Mouse (Mus musculus): ENCODE data around the gene Six1.
"Not testable (repeated sequence)": the region's sequence is repeated elsewhere in the genome, so short reads cannot be mapped to it uniquely, and the experiment has no call there.

The Six1 gene

DNA sequence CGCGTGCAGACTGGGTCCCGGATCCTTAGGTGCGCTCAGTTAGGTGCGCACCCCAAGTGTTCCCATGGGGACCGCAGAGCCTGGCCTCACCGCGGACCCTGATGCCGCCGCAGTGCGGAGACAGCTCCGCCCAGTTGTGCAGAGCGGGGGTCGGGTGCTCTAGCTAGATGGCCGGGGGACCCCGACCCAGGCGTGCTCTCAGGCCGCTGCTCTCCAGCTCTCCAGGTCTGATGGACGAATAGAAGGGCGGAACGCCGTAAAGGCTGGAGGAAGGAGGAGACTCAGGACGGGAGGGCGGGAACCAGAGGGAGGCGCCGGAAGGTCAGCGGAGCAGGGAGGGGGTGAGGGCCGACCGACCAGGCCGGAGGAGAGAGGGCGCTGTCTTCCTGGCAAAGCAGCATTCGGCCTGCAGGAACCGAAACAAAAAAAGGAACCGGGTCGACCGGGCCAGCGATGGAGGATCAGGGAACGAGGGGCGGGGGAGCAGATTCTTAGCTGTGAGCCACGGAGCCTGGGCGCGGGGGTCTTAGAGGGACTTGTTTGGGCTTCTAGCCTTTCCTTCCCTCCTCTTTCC lies at the start of gene Six1:
Gene Six1 (minus strand): TSS at position 220 of the 574 bp plus-strand sequence.
- peak; percentile 71 for DNase-seq (ENCODE audit: low spot score)

DNA sequence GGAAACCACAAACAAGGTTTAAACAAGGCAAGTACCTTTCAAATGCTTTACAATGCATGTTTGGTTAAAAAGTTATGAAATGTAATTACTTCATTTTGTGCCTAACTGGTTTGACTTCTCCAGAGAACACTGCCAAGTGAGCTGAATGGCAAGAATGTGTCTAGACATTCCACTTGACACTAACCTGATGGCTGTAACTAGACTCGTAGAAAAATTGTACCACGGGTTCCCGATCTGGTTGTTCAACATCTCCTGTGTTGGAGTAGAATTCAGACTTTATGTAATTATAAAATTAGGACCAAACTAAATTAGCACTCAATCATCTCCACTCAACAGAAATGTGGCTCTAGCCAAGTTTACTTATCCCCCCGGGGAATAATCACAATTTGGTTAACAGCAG lies 44.9 kb upstream of the Six1 start:
- no peak for DNase-seq (ENCODE audit: low spot score)

DNA sequence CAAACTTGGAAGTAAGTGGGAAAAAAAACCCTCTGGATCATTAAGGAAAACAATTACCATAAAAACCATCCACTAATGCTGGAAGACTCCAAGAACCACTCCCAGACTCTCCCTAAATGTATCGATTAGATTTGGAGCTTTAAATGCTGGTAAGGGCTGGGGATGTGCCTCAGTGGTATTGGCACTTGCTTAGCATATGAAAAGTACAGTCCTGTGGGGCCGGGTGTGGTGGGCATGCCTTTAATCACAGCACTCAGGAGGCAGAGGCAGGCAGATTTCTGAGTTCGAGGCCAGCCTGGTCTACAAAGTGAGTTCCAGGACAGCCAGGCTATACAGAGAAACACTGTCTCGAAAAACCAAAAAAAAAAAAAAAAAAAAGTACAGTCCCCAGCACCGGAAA lies 42.5 kb upstream of the Six1 start:
- DNase-seq (ENCODE audit: low spot score), result not testable (repeated sequence)

DNA sequence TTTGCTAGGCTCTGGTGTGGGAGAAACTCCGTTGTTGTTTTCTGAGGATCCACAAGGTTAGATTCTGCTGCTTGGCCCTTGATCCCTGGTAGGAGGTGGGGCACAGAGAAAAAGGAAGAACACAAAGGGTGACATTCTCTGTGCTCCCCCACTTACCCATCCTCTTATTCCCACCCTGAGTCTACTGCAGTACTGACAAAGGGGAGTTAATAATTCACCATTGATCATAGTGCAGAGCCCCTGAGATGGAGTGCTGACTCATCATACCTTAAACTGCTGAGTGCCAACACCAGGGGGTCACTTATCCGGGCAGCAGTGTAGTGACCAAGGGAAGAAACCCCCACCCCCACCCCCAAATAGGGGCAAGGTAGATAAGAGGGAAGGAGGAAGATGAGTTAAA lies 40.9 kb upstream of the Six1 start:
- DNase-seq (ENCODE audit: low spot score), result no peak

DNA sequence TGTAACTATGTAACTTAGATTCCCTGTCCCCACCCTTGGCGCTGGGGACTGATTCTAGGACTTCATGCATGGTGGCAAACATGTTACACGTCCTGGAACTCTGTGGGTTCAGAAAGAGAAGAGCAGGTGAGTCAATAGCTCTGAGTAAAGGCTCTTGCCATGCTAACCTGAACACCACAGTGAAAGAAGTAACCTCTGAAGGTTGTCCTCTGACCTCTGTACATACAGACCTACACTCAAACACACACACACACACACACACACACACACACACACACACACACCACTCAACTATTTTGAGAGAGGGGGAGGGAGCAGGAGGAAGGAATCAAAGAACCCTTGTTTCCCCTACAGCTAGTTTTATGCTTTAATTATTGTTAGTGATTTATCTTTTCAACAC lies 40.5 kb upstream of the Six1 start:
- no peak for DNase-seq (ENCODE audit: low spot score)

DNA sequence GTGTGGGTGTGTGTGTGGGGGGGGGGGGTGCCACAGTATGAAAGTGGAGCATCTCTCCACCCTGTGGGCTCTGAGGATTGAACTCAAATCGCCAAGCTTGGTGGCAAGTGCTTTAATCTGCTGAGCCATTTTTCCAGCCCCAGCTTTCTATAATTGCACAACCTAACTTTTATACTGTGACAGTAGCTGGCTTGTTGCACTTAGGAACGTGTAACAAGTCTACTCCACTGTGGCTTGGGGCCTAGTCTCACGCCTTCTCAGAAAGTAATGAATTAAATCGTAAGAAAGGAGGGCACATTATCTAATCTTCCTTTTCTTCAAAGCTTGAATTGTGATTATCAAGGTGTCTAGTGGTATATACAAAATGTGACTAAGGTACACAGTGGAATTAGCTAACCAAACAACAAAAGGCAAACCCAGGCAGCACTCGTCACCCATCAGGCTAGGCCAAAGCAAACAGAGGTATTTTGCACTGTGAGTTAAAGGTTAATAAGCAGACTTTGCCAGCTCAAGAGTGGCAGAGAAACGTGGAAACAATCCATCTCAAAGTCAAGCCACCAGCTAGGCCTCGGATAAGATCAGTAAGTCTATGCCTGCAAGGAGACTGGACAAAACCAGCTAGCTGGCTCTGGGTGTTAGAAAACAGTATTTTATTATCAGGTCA lies 37.1 kb upstream of the Six1 start:
- no peak for DNase-seq (ENCODE audit: low spot score)

DNA sequence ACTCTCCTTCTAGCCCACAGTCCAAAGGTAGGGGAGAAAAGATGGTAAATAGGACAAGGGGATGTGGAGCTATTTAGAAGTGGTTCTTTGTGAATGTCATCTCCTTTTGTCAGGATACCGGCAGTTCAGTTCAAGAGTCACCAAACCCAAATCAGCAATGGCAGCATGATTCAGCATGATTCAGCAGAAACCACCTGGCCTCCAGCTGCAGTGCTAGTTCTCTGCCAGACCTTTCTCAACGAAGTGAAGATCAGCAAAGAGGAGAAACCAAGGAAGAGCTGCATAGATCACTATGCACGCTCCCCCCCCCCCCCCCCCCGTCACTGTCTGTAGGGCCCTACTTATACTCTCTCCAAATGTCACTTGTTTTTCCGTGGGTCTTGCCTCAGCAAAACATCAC lies 35.2 kb upstream of the Six1 start:
- no peak for DNase-seq (ENCODE audit: low spot score)

DNA sequence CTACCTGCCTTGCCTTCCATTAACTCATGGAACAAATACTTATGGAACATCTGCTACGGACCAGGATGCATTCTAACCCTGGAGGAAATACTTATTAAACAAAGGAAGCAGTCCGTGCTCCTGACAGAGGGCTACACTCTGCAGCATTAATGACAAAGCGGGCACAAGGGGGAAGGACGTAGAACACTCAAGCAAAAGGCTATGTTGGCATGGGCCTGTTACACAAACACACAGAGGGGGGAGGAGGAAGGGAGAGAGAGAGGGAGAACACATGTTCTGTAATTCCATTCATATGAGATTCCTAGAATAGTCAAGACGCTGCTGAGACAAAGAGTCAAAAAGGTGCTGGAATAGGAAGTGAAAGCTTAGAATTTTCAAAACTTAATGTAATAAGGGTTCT lies 34.8 kb upstream of the Six1 start:
- no peak for DNase-seq (ENCODE audit: low spot score)

DNA sequence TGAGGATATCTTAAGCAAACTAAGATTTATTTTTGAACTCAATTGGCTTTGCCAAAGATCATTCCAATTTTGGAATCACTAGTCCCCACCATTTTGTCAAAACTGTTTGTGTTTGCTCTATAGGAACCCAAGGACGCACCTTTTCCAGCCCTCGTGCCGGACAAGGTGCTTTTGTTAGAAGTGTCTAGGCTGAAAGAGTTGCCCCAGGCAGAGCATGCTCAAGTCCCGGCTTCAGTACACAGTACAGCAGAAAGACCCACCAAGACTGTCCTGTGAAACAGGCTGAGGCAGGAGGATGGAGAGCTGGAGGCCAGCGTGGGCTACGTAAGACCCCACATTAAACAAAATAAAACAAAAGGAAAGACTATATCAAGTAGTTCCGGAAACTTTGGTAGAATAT lies 33.4 kb upstream of the Six1 start:
- DNase-seq (ENCODE audit: low spot score), result no peak

DNA sequence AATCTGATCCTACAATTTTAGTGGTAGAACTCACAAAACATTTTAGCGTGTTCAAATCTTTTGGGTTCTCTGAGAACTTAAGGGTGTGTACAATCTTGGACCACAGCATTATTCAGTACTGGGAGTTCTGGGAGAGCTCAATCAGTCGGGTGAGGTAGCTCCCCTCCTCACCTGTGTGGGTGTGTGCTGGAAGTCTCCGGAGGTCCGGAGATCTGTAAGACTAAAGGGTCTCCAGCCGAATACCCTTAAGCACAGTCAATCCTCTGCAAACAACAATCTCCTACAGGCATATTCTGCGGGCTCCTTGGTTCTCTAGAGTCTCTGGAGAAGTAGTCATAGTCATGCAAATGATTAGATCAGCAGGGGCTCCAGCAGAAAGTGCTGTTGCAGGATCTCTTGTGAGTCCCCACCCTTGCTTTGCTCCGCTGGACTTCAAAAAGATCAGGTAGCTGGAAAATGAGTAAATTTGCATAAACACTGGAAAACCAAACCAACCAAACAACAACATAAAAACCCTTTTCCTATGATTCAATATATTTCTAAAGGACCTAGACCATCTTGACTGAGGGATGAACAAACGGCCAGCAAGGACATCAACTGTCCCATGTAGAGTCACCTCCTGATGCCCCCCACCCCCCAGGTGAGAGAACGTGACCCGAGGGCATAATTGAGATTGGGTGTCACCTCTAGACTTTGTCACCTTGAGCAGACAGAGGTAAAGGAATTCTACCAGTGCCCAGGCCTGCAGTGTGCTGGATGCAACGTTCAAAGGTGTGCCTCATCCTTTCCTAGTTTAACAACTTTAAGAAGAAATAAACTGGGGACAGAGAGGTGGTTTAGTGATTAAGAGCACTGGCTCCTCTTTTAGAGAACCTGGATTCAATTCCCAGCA lies 32.3 kb upstream of the Six1 start:
- DNase-seq (ENCODE audit: low spot score), result no peak

DNA sequence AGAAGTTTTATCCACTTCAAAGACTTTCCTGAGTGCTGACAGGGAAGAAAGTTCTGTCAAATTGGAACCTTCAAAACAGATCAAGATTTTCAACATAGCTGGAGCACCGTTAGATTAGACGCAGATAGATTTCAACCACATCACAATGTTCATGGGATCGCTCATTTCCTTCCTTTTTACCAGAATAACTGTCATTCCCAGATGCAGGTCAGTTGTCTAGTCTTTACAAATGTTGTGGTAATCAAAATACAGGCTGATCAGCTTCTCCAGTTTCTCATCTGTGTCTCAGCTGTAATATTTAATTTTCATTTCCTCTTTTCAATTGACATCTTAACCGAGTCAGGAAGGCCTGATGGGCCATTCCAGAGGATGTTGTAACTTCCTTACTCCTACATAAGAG lies 30.1 kb upstream of the Six1 start:
- no peak for DNase-seq (ENCODE audit: low spot score)

DNA sequence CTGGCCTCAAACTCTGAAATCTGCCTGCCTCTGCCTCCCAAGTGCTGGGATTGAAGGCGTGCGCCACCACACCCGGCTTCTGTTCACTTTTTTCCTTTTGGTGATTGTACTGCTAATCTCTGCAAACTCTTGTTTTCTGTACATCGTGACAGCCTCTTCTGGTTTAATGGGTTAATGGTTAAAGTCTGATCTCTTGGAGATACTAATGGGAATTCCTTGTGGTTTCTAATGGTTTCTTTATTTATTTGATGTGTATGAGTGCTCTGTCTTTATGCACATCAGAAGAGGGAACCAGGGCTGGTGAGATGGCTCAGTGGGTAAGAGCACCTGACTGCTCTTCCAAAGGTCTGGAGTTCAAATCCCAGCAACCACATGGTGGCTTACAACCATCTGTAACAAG lies 28.1 kb upstream of the Six1 start:
- DNase-seq (ENCODE audit: low spot score), result not testable (repeated sequence)

DNA sequence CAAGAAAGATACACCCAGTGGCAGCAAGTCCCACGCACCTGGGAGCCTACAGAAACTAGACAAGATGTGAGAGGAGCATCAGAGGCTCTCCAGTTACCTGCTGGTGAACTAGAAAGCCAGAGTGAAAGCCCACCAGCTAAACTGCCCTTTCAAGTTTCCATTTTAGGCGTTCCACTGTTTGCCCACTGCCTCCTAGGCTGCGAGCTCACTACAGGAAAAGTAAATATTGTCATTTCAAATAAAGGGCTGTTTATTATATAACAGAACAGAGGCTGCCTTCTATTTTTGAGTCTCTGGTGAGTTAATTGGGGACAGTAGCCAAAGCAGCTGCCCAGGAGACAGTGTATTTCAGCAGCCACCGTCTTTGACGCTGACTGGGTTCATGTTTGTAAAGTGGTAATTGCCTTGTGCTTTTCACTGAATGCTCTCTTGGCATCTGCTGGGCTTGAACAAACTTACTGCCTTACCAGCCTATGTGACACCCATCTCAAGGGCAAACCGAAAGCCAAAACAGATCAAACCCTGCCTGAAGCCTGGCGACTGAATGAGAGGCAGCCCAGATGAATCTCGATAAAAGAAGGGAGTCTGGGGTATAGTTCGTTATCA lies 7.2 kb upstream of the Six1 start:
- DNase-seq (ENCODE audit: low spot score), result no peak

DNA sequence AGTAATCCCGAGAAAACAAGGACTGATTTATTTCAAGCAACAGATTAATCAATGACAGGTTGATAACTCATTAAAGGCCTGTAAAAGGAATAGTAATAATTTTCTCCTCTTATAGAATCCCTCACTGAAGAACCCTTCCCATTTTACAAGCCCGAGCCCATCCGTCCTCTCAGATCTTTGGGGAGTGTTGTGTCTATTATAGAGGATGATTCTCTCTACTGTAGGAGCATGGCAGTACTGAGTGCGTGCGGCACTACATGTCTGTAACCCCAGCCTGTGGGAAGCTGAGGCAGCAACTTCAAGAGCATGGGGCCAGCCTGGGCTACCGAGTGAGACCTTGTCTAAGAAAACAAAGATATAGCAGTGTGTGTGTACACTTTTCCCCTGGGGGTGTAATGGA lies 3.8 kb upstream of the Six1 start:
- no peak for DNase-seq (ENCODE audit: low spot score)

DNA sequence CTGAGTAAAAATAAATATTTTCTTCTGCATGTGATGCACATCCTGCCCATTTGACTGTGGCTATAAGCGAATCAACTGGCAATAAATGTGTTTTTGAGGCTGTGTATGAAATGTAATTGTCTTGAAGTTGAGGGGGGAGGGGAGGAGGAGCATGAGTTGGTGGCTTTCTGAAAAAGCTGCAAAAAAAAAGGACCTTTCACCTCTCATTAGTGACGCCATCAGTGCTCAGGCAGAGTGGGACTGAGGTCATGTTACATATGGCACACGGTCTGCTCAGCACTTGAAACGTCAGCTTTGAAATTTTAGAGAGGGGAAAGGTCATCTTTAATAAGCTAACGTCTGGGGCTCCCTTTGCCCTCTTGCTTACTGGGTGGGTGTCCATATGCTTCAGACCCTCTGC lies 1.8 kb upstream of the Six1 start:
- no peak for DNase-seq (ENCODE audit: low spot score)

DNA sequence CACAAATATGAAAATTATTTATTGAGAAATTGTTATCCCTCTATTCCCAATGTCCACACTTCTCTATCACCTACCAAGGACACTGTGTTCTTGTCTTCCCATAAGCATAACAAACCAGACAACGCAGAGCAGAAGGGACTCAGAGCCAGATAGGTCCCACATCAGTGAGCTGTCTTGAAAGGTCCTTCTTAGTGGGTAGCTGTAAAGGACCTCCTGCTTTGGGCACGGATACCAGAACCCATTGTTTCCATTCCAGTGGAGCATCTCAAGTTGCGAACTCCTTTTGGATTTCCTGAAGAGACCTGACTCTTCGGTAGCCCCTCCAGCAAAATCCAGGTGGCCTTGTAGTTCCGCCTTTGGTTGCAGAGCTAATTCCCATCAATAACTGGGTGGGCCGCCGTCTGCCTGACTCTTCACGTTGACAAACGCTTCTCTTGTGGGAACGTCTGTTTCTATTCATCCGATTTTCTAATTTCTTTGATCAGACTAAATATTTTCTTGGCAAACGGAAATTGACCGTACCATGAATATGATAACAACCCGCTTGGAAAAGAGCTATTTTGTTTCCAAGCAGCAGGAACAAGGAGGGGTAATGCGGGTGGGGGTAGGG lies 994 bp upstream of the Six1 start:
- DNase-seq (ENCODE audit: low spot score), result no peak

DNA sequence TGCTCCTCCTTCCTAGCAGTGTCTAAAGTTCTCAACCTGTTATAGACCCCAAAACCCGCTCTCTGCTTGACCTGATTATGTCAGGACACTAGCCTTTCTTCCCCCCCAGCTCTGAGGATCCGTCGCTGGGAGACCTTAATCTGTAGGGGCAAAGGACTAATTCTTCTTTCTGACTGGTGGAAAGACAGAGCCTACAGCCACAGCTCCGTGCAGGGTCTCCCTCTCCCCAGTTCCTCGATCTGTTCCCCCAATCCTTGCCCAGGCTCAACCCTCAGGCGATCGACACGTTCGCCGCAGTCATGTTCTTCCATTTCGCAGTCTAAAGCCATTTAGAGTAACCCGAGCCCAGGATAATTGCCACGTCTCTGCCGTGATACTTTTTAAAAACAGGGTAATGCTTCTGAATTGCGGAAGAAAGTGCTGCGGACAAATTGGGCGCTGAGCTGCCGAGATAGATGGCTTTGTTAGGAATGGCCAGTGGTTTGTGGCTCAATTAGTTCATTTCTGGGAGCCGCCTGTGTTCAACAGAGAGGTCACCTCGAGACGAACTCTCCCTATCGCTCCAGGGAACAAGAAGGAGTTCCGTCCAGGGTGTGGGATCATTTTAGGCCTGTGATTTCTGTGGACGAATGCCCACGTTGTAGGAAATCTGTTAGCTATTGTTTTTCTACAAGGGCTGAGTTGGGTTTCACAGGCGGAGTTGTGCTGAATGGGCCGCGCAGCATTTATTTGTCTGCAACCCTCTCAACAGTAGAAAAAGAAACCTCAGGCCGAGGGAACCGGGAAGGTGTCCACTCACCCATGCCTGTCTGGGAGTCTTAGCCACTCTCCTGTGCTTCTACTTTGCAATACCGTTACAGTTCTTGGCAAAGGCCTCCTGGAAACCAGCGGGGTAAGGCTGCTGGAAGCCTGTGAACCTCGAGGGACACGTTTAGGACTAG lies 766 bp downstream of the Six1 start:
- DNase-seq (ENCODE audit: low spot score), result no peak

DNA sequence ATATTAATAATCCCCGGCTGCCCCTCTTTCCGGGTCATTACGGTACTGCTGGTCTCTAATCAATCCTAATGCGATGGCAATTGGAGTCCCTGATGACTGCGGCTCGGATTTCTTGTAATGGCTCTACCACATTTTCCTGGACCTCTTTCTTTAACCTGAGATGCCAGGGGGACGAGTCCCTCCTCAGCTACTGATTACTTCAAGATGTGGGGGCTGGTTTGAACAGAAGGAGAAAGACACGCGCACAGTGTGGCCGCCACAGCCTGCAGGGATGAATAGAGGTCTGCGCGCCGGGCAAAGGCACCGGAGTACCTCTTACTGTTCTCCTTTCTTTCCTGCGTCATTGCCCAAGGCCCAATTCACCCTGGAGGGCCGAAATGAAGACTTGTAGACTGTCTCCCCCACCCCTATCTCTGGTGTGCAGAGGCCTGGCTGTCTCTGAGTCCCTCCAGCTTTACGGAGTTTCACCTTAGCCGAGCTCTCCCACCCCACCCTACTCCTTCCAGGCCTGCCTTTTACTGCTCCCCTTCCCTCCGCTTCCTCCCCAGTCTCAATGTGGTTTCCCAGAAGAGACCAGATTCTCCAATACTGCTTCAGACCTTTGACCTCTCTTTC lies 1.5 kb downstream of the Six1 start:
- no peak for DNase-seq (ENCODE audit: low spot score)

DNA sequence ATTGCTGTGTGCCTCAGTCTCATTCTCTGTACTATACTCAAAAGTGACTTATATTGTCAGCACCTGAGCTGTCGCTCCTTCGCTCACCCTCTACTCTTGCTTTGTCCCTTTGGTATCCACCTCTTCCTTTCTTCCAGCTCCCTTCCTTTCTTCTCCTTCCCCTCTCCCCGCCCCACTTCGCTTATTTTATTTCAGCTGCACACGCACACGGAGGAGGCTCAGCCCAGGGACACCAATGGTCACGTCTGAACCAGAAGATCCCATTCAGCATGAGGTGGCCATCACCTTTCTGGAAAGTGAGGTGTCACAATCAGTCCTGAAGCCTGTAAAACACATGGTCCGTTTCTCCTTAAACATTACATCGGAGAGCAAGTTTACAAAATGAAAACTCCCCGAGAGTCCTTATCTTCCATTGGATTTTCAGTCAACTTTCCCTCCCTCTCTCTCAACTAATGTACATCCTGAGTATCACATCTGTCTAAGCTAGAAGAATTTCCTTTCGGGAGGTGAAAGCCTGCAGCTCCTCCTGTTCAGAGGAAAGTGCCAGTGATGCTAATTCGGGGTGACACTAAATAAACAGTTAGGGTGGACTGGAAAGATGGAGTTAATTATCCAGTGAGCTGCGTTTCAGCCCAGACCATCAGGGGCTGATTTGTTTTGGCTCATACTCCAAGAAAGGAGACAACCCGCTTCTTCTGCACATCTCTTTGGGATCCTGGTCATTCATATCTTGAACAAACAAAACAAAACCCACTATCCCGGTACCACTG lies 2.7 kb downstream of the Six1 start:
- DNase-seq (ENCODE audit: low spot score), result no peak

DNA sequence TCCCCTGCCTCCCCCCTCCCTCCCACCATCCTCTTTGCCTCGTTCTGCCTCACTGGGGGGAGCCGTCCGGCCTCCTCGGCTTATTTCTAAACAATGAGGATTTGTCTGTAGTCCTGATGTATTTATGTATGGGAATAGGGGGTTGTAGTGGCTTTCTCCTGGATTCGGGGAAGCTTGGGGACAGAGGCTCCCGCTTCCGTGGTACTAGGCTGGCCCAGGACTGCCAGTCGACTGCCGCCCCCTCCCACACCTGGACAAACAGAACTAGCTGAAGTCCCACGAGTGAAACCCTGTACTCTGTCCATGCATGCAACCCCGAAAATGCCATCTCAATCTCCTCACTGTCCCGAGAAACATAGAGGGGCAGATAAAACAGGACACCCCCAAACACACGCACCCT lies 3.4 kb downstream of the Six1 start:
- no peak for DNase-seq (ENCODE audit: low spot score)
